Mouse (Mus musculus) MN1 (cell line): ENCODE measurements around the gene Daxx.
"Not testable (repeated sequence)": the region's sequence is repeated elsewhere in the genome, so short reads cannot be mapped to it uniquely, and the experiment has no call there.

Experiments used
- DNase-seq: peaks from one replicate; pipeline ENCODE4 v3.0.0-alpha.2; 2016; ENCODE audit warnings: low spot score

The Daxx gene

GRCm38 (mm10) chr17:33941381-33941780, 32.2 kb downstream of the Daxx start:
- DNase-seq, result no peak

GRCm38 (mm10) chr17:33943454-33943853, 34.2 kb downstream of the Daxx start:
- no peak for DNase-seq

- DNase-seq, result no peak
These were observed 38.3 kb downstream of the Daxx start for GRCm38 (mm10) chr17:33947430-33948089.

- no peak for DNase-seq
These were observed 39.1 kb downstream of the Daxx start for GRCm38 (mm10) chr17:33948090-33948904.

GRCm38 (mm10) chr17:33948905-33949537, 39.8 kb downstream of the Daxx start:
- no peak for DNase-seq

GRCm38 (mm10) chr17:33950131-33950625, 41.0 kb downstream of the Daxx start:
- no peak for DNase-seq

GRCm38 (mm10) chr17:33951021-33951946, 42.1 kb downstream of the Daxx start, which contains the start of gene B3galt4:
Gene B3galt4, minus strand, starts transcription at chr17:33951488.
- DNase-seq, result peak; percentile 89

GRCm38 (mm10) chr17:33952015-33952414, 42.8 kb downstream of the Daxx start:
- not testable (repeated sequence) for DNase-seq

DNA sequence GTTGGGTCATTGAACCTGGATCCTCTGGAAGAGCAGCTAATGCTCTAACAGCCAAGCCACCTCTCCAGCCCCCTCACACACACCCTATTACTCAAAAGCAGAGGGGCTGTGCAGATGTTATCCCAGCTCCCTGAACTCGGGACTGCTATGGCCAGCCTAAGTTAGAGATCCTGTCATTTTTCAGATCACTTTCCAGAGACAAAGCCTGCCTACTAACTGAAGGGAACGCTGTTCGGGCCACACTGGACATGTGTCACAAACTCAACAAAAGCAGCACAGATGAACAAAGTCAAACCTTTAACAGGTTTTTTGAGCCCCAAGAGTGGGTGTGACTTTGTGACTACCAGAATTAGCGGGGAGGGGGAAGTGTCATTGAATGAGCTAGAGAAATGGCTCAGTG, 43.7 kb downstream of the Daxx start:
- DNase-seq, result no peak

DNA sequence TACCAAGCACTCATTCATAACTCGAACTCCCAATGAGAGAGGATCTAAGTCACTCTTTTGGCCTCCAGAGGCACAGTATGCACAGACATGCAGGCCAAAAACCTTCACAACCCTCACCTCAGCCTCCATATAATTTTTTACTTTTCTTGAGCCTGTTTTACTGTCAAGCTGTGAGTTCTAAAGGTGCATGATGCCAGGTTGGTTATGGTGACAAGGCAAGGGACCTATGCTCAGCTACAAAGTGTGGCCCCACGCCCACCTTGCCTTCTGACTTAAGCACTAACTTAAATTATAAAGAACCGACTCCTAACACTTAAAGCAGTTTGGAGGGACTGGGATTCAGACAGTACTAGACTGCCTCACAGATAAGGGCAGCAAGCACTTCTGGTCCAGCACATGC, 44.1 kb downstream of the Daxx start:
- no peak for DNase-seq

DNA sequence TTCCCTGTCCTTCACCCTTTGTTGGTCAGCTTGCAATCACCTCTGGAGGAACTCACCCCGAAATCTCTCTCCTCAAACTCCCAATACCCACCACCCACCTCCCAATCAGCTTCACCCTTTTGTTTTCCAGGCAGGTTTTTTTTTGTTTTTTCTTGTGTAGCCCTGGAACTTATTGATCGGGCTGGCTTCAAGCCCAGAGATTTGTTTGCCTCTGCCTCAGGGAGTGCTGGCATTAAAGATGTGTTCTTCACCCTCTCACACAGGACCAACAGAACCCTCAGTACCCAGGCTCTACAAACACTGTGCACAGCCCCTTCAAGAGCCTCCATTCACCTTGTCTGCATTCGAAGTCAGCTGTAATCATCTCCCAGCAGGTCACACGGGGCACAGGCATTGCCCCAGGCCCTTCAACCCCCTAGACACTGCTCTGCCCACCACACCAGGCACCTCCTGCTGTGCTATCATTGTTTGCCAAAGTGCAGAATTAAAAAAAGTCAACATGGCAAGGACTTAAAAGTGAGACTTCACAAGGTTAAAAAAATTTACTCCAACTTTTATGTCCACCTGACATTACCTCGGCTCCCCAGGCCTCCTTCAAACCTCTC, 44.8 kb downstream of the Daxx start:
- no peak for DNase-seq

GRCm38 (mm10) chr17:33954646-33955554, 45.7 kb downstream of the Daxx start:
- no peak for DNase-seq

- peak; percentile 97 for DNase-seq
These were observed 46.5 kb downstream of the Daxx start, which contains the start of the genes Vps52 and Rps18 for GRCm38 (mm10) chr17:33955555-33956214. Gene Vps52, plus strand, starts transcription at chr17:33955812. Gene Rps18, minus strand, starts transcription at chr17:33956001.

DNA sequence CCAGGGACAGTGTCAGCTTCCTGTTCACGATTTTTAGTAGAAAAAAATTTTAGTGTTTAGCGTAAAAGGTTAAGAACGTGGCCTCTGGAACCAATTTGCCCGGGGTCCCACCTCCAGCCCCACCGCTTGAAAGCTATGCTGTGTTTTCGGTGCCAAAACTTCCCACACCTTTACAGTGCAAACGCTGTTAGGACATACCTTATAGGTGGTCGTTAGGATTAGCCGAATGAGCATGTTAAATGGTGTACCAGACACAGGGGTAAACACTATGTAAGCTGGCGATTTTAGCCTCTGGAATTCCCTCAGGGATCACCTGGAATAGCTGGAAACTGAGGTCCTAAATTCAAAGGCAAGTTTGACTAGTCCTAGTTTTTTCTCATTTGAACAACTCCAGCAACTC, 47.1 kb downstream of the Daxx start:
- DNase-seq, result no peak

DNA sequence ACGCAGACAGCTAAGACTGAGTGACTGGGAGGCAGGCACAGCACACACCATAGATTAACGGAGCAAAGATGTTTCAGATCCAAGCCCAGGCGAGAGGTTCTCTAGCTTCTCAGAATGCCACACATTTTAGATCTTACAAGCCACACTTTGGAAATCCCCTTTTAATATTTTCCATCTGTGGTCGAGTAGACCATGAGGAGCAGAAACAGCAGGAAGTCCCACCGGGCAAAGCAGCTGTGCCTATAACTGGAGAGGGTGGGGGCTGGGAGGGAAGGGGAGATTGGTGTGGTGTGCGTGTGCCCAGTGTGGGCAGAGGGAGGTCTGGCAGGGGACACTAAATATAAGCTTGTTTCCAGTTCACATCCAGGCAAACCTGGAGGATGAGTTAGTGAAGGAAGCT, 48.3 kb downstream of the Daxx start:
- DNase-seq, result no peak

GRCm38 (mm10) chr17:33958451-33958850, 49.2 kb downstream of the Daxx start:
- DNase-seq, result no peak

DNA sequence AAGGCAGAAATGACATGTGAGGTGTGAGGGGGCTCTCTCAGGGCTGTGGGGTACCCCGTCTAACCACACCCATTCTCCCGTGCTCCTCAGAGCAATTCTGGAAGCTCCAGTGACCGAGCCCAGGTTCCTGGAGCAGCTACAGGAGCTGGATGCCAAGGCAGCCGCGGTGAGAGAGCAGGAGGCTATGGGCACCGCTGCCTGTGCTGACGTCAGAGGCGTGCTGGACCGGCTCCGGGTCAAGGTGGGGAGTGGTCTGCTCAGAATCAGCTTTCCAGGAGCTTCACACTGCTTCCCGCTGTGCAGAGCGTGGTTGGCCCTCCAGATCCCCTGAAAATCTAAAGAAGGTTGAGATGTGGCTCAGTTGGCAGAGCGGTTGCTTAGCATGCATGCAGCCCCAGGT, 49.9 kb downstream of the Daxx start:
- DNase-seq, result no peak

DNA sequence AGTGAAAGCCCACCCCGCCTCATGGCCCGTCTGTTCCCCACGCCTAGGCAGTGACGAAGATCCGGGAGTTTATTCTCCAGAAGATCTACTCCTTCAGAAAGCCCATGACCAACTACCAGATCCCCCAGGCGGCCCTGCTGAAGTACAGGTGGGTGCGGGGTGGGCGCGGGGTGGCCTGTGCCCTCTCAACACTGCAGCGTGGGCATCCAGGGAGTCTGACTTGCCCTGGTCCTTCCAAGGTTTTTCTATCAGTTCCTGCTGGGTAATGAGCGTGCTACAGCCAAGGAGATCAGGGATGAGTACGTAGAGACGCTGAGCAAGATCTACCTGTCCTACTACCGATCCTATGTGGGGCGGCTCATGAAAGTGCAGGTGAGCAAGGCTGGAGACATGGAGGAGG, 50.7 kb downstream of the Daxx start:
- DNase-seq, result no peak

GRCm38 (mm10) chr17:33962876-33963275, 53.7 kb downstream of the Daxx start:
- no peak for DNase-seq
